Mouse (Mus musculus) lung, embryonic 14.5 days (tissue): Measurements from ENCODE around the gene Gm572. TPM values are rescaled to one million over a fixed set of nuclear protein-coding genes. Genes with fewer than 3 reads are reported as not detected.

ENCODE experiments used
- ATAC-seq: fragments of 200-750 bp; cut with Nextera tagmentation; 2 replicates; pipeline ENCODE4 v1.8.0; 2017; ENCODE audit warnings: mild to moderate bottlenecking, moderate TSS enrichment, moderate library complexity; ENCODE audit not compliant: insufficient read depth
- DNase-seq: peaks from one replicate; pipeline ENCODE4 v3.0.0-alpha.2; 2015
- H3K27ac ChIP-seq: fragments of 300-500 bp; sonication (generic); 2 replicates; pipeline ENCODE4 v1.5.1; 2014; ENCODE audit warnings: low read depth, mild to moderate bottlenecking, moderate library complexity
- H3K27me3 ChIP-seq: fragments of 300-500 bp; sonication (generic); 2 replicates; pipeline ENCODE4 v1.6.1; 2014; ENCODE audit warnings: low read length, control low read depth; ENCODE audit not compliant: insufficient read depth
- H3K36me3 ChIP-seq: fragments of 300-500 bp; sonication (generic); 2 replicates; pipeline ENCODE4 v1.6.1; 2014; ENCODE audit warnings: control low read depth; ENCODE audit not compliant: insufficient read depth
- H3K4me1 ChIP-seq: fragments of 300-500 bp; sonication (generic); 2 replicates; pipeline ENCODE4 v1.6.1; 2014; ENCODE audit warnings: antibody characterized with exemption, control low read depth; ENCODE audit not compliant: insufficient read depth
- H3K4me2 ChIP-seq: fragments of 300-500 bp; sonication (generic); 2 replicates; pipeline ENCODE4 v1.6.1; 2014; ENCODE audit warnings: mild to moderate bottlenecking
- H3K4me3 ChIP-seq: fragments of 300-500 bp; sonication (generic); 2 replicates; pipeline ENCODE4 v1.5.1; 2014; ENCODE audit warnings: low read depth, low read length
- H3K9ac ChIP-seq: fragments of 300-500 bp; sonication (generic); 2 replicates; pipeline ENCODE4 v1.6.1; 2014
- H3K9me3 ChIP-seq: fragments of 300-500 bp; sonication (generic); 2 replicates; pipeline ENCODE4 v1.6.1; 2016; ENCODE audit warnings: low read depth, low read length, control low read depth
- CTCF ChIP-seq: IDR thresholded peaks from 2 replicates; pipeline ENCODE4 v1.5.1; 2016; ENCODE audit warnings: antibody characterized with exemption, low read depth
- WGBS: fragments of 180-500 bp; shearing (Covaris S2); extraction: QIAGEN DNeasy Blood & Tissue Kit; methylation state at CpG from one replicate; pipeline ENCODE4 v1.1.7; 2014; 5-methylcytosine and 5-hydroxymethylcytosine counted together
- polyA plus RNA-seq: library from polyadenylated mRNA; unstranded; fragments of >200 nt; fragmentation: Nextera tagmentation; extraction: Ambion mirVana; gene quantifications from 2 replicates; pipeline ENCODE4 v1.2.1, GENCODE M21; 2014

The Gm572 gene
- polyA plus RNA-seq, 1 experiment from 2014 or later, result not detected

GRCm38 (mm10) chr4:148602357-148603120 lies 40.6 kb upstream of the Gm572 start, which contains the start of gene Masp2:
Gene Masp2, plus strand, starts transcription at chr4:148602554.
- peaks cover 13% of the 10 kb centered on the region for H3K36me3 ChIP-seq
- H3K9ac ChIP-seq, result no peak within 1 kb of the TSS
- H3K27ac ChIP-seq, result no peak within 1 kb of the TSS
- DNase-seq (no peak), ATAC-seq (no peak)
- H3K27me3 ChIP-seq, result no peaks in the 10 kb centered on the region
- H3K4me3 ChIP-seq, result no peak within 1 kb of the TSS
- 82% methylated on average over 14 of the region's 14 CpGs for WGBS
- no peaks in the 10 kb centered on the region for H3K4me1 ChIP-seq
- TF ChIP-seq CTCF, result no peak
- no peak within 1 kb of the TSS for H3K4me2 ChIP-seq
- no peaks in the 10 kb centered on the region for H3K9me3 ChIP-seq

GRCm38 (mm10) chr4:148603376-148604139 lies 39.6 kb upstream of the Gm572 start:
- no peak overlapping the region for H3K4me2 ChIP-seq
- DNase-seq (no peak), ATAC-seq (no peak)
- 72% methylated on average over 10 of the region's 10 CpGs for WGBS
- peaks cover 7% of the 10 kb centered on the region; the same call in 1 of the 2 replicates for H3K36me3 ChIP-seq
- H3K4me3 ChIP-seq, result no peak overlapping the region
- H3K4me1 ChIP-seq, result no peaks in the 10 kb centered on the region
- no peaks in the 10 kb centered on the region for H3K27me3 ChIP-seq
- TF ChIP-seq CTCF, result no peak
- no peak overlapping the region for H3K9ac ChIP-seq
- H3K9me3 ChIP-seq, result no peaks in the 10 kb centered on the region
- H3K27ac ChIP-seq, result no peak overlapping the region

DNA sequence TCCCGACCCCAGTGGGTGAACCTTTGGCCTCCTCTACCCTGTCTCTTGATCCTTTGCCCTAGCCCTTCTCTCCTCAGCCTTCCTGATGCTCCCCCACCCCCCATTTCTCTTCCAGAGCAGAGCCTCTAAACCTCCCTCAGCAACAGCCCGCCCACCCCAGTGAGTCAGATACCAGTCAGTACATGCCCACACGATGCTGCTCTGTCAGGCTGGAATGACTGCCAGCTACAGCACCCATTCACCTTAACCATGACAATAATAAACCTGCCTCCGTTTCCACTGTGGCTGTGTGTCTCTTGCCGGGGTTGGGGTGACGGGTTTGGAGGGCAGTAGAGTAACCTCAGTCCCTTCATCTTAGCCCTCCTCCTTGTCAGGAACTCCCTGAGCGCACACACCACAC lies 39.0 kb upstream of the Gm572 start:
- no peak for DNase-seq
- TF ChIP-seq CTCF, result no peak

DNA sequence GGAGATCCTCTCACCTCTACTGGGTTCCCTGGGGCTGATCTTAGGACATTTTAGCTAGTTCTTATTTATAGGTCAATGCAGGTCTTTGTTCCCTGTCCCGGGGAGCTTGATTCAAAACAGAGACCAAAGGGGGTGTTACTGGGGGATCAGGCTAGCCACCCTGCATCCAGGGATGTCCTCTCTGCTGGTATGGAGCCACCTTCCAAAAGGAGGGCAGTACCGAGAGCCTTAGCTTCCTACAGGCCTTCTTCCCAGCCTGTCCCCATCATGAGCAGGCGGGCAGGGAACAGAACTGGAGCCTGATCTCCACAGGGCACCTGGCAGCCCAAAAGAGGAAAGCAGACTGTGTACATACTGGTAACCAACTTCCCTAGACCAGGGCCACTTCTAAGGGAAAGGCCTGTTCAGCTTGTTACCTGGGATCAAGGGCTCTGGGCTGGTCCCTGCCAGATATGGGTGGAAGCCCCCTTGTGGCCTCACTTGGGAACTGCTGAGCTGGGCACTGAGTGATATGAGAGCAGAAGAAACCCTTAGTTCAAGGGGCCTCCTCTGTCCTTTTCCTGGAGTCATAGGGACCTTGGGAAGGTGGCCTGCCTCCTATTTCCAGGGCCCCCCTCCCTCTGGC lies 38.5 kb upstream of the Gm572 start:
- ATAC-seq (peak; percentile 35; the same call in 1 of the 2 replicates), DNase-seq (peak; percentile 81)
- Histone ChIP-seq H3K27ac (no peak overlapping the region), H3K36me3 (no peaks in the 10 kb centered on the region), H3K4me1 (no peaks in the 10 kb centered on the region), H3K4me2 (no peak overlapping the region), H3K4me3 (no peak overlapping the region), H3K9me3 (no peaks in the 10 kb centered on the region), H3K27me3 (no peaks in the 10 kb centered on the region), H3K9ac (no peak overlapping the region)
- TF ChIP-seq CTCF, result peak; percentile 81
- WGBS, result 96% methylated on average over 3 of the region's 3 CpGs

More for the DNA sequence above, 39.0 kb upstream of the Gm572 start:
- WGBS, result 67% methylated on average over 7 of the region's 7 CpGs
- no peak for ATAC-seq
- Histone ChIP-seq H3K4me1 (no peaks in the 10 kb centered on the region), H3K27me3 (no peaks in the 10 kb centered on the region), H3K4me2 (no peak overlapping the region), H3K9ac (no peak overlapping the region), H3K4me3 (no peak overlapping the region), H3K27ac (no peak overlapping the region), H3K36me3 (0 out of 2 replicates have a peak, but pooled peaks cover 3% of the 10 kb centered on the region), H3K9me3 (no peaks in the 10 kb centered on the region)

DNA sequence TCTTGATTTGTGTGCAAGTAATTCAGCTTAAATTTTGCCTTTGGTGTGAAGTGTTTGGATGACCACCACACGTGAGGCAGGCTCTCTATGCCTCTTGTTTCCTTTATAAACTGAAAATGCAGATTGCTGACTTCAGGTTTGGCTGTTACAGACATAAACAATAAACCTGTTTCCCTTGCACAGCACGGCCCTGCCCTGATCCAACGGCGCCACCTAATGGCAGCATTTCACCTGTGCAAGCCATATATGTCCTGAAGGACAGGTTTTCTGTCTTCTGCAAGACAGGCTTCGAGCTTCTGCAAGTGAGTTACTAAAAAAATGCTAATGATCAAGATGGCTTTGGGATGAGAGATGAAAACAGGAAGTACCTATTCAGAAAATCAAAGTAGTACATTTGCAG lies 35.4 kb upstream of the Gm572 start:
- Histone ChIP-seq H3K4me1 (no peaks in the 10 kb centered on the region), H3K4me2 (no peak overlapping the region), H3K27me3 (no peaks in the 10 kb centered on the region), H3K27ac (no peak overlapping the region), H3K4me3 (no peak overlapping the region), H3K9me3 (no peaks in the 10 kb centered on the region), H3K9ac (no peak overlapping the region), H3K36me3 (peaks cover 13% of the 10 kb centered on the region; the same call in 1 of the 2 replicates)
- peak; percentile 75 for DNase-seq
- 28% methylated on average over 5 of the region's 5 CpGs for WGBS
- no peak for ATAC-seq
- peak; percentile 80 for TF ChIP-seq CTCF

DNA sequence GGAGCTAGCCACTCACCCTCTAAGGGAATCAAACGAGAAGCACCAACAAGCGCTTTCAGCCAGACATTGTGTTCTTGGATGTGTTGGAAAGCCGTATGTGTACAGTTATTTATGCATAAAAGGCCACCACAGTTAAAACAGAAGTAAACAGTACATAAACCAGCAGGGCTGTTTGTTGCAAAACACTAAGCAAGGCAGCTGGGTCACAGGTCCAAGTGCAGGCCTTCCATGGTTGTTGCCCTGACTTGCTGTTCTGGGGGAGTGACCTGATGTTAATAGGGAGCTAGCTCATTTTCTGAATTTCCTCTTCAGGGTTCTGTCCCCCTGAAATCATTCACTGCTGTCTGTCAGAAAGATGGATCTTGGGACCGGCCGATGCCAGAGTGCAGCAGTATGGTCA lies 33.3 kb upstream of the Gm572 start:
- DNase-seq, result no peak

More for the DNA sequence above, 33.3 kb upstream of the Gm572 start:
- peaks cover 31% of the 10 kb centered on the region for H3K36me3 ChIP-seq
- H3K4me1 ChIP-seq, result no peaks in the 10 kb centered on the region
- no peak for TF ChIP-seq CTCF
- H3K27me3 ChIP-seq, result no peaks in the 10 kb centered on the region
- 78% methylated on average over 5 of the region's 5 CpGs for WGBS
- no peak overlapping the region for H3K4me2 ChIP-seq
- no peak overlapping the region for H3K4me3 ChIP-seq
- no peak overlapping the region for H3K9ac ChIP-seq
- no peak overlapping the region for H3K27ac ChIP-seq
- no peak for ATAC-seq
- no peaks in the 10 kb centered on the region for H3K9me3 ChIP-seq
